Mouse (Mus musculus): ENCODE measurements around the gene Qtrt1.

DNA sequence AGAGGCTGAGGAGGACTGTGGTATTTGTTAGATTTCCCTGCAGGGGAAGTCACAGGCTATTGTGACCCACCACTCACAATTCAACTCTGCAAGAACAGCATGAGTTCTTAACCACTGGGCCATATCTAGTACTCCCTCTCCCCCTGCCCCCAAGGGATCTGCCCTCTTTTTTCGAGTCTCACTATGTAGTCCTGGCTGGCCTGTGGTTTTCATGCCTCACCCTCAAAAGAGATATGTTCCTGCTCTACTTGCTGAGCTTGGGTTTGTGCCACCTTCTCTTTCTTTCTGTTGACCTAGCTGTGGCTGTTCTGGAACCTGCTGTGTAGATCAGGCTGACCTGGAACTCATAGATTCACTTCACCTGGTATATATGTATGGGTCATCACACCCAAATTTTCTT is 39.1 kb upstream of the Qtrt1 start:
- no peak for TF ChIP-seq CTCF (IDR thresholded peaks at IDR 0.05; ENCODE audit: low read depth, low read length)
- TF ChIP-seq POLR2A (IDR thresholded peaks at IDR 0.05; ENCODE audit: extremely low read depth, insufficient read depth, low read length): no peak
